Mouse (Mus musculus): Measurements from ENCODE around the gene Hist1h1a.

DNA sequence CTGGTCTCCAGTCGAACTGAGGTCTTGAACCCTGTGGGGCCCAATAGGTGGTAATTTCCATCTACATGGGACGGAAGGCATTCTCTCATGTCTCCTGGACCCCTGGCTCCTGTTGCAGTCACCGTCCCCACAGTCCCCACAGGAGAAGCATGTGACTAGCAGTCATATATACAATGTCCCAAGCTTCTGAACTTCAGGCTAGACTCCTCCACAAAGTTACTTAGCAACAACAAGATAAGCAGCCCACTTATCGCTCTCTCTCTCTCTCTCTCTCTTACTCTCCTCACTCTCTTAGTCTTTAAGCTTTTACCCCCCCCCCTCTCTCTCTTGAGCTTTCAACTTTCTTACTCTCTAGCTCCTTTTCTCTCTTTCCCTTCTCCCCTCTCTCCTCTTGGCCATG lies 39.2 kb upstream of the Hist1h1a start:
- TF ChIP-seq CTCF (IDR thresholded peaks at IDR 0.05; ENCODE audit: low read depth, low read length) = no peak
- TF ChIP-seq POLR2A (IDR thresholded peaks at IDR 0.05; ENCODE audit: extremely low read depth, insufficient read depth, low read length) = no peak

All from liver, adult 2 months (tissue).